Mouse (Mus musculus) midbrain, embryonic 14.5 days (tissue): ENCODE measurements around the gene Gm33815. TPM values are rescaled to one million over a fixed set of nuclear protein-coding genes. Genes with fewer than 3 reads are reported as not detected.
"Not testable (repeated sequence)": the region's sequence is repeated elsewhere in the genome, so short reads cannot be mapped to it uniquely, and the experiment has no call there.

Experiments used
- ATAC-seq: fragments of 200-750 bp; cut with Nextera tagmentation; 2 replicates; pipeline ENCODE4 v1.8.0; 2017; ENCODE audit warnings: moderate number of reproducible peaks, moderate library complexity; ENCODE audit not compliant: low FRiP score, low TSS enrichment
- DNase-seq: peaks from one replicate; pipeline ENCODE4 v3.0.0-alpha.2; 2015
- H3K27ac ChIP-seq: fragments of 300-500 bp; sonication (generic); replicated peaks from 2 replicates; pipeline ENCODE4 v1.5.1; 2014; ENCODE audit warnings: mild to moderate bottlenecking, low read depth, low read length, moderate library complexity
- H3K27me3 ChIP-seq: fragments of 300-500 bp; sonication (generic); 2 replicates; pipeline ENCODE4 v1.6.1; 2014; ENCODE audit warnings: low read length, control low read depth, mixed read lengths; ENCODE audit not compliant: control insufficient read depth, insufficient read depth
- H3K36me3 ChIP-seq: fragments of 300-500 bp; sonication (generic); 2 replicates; pipeline ENCODE4 v1.6.1; 2014; ENCODE audit warnings: low read length, control low read depth; ENCODE audit not compliant: control insufficient read depth, insufficient read depth
- H3K4me1 ChIP-seq: fragments of 300-500 bp; sonication (generic); 2 replicates; pipeline ENCODE4 v1.6.1; 2014; ENCODE audit warnings: mild to moderate bottlenecking, antibody characterized with exemption, low read length, control low read depth; ENCODE audit not compliant: control insufficient read depth, insufficient read depth
- H3K4me2 ChIP-seq: fragments of 300-500 bp; sonication (generic); 2 replicates; pipeline ENCODE4 v1.6.1; 2014; ENCODE audit warnings: mild to moderate bottlenecking, low read length, moderate library complexity
- H3K4me3 ChIP-seq: fragments of 300-500 bp; sonication (generic); replicated peaks from 2 replicates; pipeline ENCODE4 v1.5.1; 2014; ENCODE audit warnings: low read depth, low read length
- H3K9ac ChIP-seq: fragments of 300-500 bp; sonication (generic); replicated peaks from 2 replicates; pipeline ENCODE4 v1.6.1; 2014; ENCODE audit warnings: mild to moderate bottlenecking, low read length, moderate library complexity
- H3K9me3 ChIP-seq: fragments of 300-500 bp; sonication (generic); 2 replicates; pipeline ENCODE4 v1.6.1; 2016; ENCODE audit warnings: low read length, control low read depth, mixed read lengths; ENCODE audit not compliant: control insufficient read depth
- WGBS: fragments of 180-500 bp; shearing (Covaris S2); extraction: QIAGEN DNeasy Blood & Tissue Kit; methylation state at CpG from one replicate; pipeline ENCODE4 v1.1.7; 2014; 5-methylcytosine and 5-hydroxymethylcytosine counted together
- polyA plus RNA-seq: library from polyadenylated mRNA; unstranded; fragments of >200 nt; fragmentation: Nextera tagmentation; extraction: Ambion mirVana; gene quantifications from 2 replicates; pipeline ENCODE4 v1.2.1, GENCODE M21; 2014

Gm33815 gene
- not detected in 2 replicates for polyA plus RNA-seq

- WGBS: no CpG with 5 or more reads among the region's 1 CpGs
- not testable (repeated sequence) for H3K27me3 ChIP-seq, H3K4me2 ChIP-seq, H3K27ac ChIP-seq, H3K9ac ChIP-seq, H3K4me3 ChIP-seq, H3K9me3 ChIP-seq, DNase-seq, H3K36me3 ChIP-seq, ATAC-seq, H3K4me1 ChIP-seq
Measured at GRCm38 (mm10) chrY:69320832-69321231, at the start of gene Gm33815. TSS of gene Gm33815 (plus strand) at chrY:69321132.
